Mouse (Mus musculus): Measurements from ENCODE around the gene Cdk14.

DNA sequence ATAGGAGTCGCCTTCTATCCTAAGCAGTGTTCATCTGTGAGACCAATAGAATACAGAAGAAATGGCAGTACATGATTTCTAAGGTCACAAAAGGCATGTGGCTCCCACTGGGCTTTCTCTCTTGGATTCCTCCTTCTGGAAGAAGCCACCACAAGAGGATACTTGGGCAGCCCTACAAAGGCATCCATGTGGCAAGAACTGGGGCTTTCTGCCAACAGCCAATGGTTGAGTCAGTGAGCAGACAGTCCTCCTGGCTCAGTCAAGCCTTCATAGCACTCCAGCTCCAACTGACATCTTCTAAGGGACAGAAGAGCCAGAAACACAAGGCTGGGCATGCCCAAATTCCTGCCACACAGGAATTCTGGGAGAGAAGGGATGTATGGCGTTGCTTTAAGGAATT is 93.4 kb downstream of the Cdk14 start:
- TF ChIP-seq CTCF (IDR thresholded peaks at IDR 0.05; ENCODE audit: extremely low read depth, insufficient read depth, insufficient read length, insufficient replicate concordance) (no peak), POLR2A (IDR thresholded peaks at IDR 0.05; ENCODE audit: low read depth, low read length) (no peak)

Measured in spleen, adult 2 months (tissue).